Mouse (Mus musculus) kidney, adult 18-20 months (tissue): Measurements from ENCODE around the gene Rab42.

Source experiments
- DNase-seq: peaks from one replicate; pipeline ENCODE4 v3.0.0; 2021

Rab42 gene

DNA sequence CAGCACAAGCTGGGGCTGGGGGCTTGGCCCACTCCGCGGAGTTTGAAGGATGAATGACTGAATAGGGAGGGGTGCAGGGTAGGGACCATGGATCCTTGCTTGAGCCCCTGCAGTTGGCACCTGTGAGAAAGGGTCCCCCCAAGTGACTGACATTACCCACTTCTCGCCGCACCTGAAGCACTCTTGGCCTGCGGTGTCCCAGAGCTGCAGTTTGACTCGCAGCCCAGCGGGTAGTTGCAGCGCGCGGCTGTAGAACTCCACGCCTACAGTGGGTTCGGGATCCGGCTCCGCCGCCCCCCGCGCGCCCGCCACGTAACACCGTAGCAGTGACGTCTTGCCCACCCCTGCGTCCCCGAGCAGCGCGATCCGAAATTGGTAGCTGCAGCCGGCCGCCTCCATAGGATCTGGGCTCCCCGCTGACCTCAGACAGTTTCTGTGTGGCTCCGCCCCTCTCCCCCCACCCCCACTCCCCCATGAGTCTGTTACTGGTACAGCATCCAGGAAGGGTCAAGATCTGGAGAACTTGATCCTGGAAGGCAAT lies at the start of gene Rab42:
Gene Rab42, minus strand, starts transcription at position 447 of the 541 bp plus-strand sequence.
- peak; percentile 50 for DNase-seq

DNA sequence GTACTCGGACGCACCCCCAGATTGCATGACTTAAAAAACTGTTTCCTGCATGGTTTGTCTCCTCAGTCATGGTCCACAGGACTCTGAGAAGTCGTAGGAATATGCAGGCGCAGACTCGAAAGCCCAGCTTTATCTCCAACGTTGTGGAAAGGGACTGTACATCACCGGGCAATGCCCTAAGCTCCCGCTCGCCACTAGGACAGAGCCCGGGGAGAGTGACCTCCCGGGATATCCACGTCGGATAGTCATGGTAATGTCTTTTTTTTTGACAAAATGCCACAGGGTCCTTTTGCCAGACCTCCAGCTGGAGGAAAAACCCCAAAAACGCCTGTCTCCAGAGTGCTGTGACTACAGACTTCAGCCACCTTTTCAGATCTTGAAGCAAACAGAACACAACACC lies 49.6 kb upstream of the Rab42 start:
- peak; percentile 40 for DNase-seq

DNA sequence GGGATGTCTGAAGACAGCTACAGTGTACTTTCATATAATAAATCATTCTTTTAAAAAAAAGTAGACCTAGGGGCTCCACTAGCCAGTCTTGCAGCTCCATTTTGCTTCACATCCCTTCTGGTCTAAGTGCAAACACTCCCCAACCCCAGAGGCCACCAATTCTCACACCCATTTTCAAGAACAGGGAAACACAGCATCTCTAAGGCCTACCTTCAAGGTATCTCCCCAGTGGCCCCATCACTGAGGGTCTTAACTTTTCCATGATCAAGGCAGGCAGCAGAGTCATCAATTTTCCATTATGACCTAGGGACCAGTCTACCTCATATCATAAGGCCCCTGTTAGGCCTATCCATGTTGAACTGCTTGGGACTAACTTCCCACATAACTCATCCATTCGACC lies 48.2 kb upstream of the Rab42 start:
- DNase-seq = no peak

DNA sequence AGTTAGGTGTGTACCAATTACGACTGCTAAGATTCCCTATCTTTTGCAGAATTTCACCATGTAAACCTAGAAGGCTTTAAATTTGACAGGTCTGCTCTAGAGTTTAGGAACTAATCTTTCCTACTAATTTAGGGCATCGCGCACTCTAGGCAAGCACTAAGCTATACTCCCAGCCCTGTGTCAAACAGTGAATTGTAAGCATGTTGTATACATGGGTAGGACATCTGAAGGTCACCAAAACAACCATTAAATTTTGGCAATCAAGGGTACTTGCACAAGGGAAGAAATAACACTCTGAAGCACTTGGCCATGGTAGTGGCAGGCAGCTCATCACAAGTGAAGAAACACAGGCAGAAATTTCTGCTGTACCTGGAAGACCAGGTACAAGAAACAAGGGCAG lies 47.7 kb upstream of the Rab42 start:
- no peak for DNase-seq

DNA sequence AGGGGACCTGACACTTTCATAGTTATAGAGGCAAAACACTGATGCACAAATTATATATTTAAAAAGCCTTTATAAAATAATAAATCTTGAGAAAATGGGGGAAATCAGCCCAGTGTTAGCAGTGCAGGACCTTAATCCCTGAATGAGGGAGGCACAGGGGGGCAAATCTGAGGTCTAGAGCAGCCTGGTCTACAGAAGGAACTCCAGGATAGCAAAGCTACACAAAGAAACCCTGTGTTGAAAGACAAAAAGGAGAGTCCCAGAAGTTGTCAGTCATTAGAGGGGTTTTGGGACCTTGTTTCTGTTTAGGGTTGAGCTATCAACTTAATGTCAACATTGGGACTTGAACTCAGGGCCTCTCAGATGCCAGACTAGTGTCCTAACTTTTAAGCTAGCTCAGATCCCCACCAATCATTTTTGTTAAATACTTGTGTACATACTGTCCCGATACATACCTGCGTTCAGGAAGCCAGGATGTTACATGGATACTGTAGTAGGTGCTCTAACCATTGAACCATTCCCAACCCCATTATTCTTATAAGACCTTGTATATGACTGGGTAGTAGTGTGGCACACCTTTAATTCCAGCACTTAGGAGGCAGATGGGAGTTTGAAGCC lies 47.0 kb upstream of the Rab42 start:
- DNase-seq = no peak

DNA sequence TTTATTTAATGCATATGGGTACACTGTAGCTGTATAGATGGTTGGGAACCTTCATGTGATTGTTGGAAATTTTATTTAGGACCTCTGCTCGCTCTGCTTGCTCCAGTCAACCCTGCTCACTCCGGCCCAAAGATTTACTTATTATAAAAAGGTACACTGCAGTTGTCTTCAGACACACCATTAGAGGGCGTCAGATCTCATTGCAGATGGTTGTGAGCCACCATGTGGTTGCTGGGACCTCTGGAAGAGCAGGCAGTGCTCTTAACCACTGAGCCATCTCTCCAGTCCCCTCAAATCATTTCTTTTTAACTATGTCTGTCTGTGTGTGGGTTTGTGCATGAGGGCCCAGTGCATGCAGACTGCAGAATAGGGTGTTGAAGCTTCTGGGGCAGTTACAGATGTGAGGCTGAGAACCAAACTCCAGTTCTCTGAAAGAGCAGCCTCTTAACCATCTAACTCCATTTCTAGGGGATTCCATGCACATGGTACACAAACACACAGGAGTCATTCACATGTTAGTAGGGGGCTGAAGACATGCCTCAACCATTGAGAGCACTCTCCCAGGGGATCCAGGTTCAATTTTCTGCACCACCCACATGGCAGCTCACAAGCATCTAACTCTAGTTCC lies 46.4 kb upstream of the Rab42 start:
- DNase-seq = no peak

DNA sequence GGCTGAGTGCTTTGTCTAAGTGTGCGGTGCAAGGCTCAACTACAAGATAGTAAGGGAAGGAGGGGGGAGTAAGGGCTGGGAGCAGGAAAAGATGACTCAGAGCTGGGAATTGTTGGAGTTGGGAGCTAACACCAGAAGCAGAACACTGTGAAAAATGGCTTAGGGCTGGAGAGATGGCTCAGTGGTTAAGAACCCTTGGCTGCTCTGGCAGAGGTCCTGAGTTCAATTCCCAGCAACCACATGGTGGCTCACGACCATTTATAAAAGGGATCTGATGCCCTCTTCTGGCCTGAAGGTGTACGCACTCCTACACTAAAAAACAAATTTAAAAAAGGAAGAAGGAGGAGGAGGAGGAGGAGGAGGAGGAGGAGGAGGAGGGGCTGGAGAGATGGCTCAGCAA lies 43.5 kb upstream of the Rab42 start:
- DNase-seq = no peak

DNA sequence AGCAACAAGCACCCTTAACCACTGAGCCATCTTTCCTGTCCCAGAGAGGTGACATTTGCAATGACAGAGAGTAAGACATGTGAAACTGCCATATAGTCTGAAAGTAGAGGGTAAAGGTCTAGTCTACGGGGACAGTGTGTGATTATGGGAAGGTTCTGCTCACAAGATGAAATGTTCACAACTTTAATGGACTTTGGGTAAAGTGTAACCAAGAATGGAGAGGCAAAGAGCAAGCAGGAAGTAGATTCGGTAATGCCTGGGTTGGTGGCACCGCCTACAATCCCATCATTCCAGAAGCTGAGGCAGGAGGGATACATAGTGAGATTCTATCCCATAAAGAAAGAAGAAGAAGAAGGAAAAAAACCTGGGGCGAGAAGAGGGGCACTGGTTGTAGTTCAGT lies 43.1 kb upstream of the Rab42 start:
- peak; percentile 31 for DNase-seq

DNA sequence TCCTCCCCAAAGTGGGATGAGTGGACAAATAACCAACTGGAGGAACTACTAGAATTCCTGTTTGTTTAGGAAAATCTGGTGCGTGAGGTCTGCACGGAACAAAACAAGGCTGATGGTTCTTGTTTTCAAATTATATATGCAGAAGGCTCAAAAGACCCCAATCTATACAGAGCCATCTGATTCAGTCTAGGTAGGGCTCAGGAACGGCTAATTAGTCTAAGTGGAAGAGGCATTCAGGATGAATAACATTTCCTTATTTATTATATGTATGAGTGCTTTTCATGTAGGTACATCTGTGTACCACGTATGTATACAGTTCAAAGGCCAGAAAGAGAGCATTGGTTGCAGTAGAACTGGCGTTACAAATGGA lies 42.6 kb upstream of the Rab42 start:
- peak; percentile 15 for DNase-seq

DNA sequence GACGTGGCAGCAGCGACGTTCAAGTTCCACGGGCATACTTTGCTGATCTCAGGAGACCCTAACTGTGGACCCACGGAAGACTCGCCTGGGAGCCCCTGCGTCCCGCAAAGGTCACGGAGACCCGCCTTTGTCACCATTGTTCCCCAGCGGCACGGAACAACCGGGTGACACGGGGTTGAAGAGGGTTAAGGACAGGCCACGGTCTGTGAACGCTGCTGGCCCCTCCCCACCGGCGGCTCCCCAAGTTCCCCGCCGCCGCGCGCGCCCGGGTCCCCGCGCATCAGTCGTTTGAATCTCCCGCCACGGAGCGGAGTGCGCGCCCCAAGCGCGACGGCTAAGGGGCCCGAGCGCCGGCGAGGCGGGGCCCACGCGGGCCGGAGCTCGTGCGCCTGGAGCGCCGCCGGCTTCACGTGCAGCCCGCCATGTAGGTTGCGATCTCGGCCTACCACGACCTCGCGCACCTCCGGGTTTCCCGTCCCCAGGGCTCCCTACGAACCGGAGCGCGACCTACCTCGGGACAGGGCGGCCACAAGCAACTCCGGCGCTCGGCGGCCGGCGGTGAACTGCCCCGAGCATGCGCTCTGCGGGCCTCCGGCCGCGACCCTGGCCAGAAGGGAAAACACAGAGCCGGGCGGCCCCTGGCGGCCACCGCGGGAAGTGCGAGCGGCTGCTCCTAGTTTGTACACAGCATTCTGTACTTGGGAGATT lies 42.1 kb upstream of the Rab42 start:
- DNase-seq = peak; percentile 99

DNA sequence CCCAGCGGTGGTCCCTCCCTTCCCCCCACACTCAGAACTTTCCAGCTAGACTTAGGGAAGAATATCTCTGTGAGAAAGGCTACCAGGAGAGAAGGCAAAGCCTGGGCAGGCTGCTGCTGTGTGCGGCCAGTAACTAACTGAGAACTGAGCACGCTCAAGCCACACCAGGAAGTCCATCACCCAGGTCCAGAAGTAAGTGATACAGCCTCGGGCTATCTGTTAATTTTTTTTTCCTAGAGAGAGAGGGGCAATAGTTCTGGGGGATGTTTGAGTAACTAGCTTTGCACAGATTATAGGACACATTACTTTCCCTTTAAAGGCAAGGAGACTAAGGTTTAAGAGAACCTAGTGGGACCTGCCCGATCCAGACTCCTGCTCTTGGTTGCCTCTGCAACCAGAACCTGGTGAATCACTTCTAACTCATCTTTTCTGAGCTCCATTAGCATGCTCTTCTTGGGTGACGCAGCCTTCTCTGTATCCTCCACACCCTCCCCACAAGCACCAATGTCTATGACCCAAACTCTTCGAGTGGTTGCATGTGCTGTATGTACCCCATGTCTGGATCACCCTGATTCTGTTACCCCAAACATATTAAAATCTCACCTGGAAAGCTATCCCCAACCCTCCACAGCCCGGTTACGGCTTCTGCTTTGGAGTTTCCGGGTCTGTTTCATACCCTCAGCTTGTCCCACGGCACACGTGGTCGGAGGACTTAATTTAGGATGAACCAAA lies 41.4 kb upstream of the Rab42 start:
- no peak for DNase-seq

DNA sequence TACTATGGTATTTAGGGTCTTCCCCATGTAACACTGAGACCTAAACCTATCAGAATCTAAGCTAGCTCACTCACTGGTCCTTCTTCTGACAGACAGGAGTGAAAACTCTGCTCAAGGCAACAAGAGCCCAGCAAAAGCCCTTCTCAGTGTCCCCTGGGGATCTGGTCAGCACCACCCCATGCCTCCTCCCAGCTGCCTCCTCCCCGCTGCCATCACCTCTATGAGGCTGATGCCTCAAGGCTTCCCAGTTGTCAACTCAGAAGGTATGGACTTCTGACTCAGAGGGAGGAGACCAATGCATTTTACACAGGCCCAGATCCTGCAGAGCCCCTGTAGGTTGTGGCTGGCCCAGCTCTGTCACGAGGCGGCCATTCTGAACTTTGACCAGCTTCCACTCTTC lies 38.3 kb upstream of the Rab42 start:
- no peak for DNase-seq

DNA sequence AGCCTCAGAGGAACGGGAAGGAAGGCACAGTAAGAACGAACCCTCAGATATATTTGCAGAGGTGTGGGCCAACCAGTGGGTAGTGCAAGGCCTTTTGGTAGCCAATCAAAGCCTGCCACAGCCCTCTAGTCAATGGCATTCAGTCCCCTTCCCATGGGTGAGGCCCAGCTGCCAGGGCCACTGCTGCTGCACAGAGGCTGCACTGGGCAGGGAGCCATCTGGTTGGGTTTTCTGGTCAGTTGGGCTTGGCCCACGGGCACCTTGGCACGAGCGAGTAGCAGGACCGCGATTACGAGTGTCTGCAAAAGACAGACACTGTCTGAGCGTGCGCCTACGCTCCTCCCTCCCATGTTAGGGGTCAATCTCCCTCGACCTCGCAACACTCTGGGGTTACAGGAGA lies 35.8 kb upstream of the Rab42 start:
- peak; percentile 76 for DNase-seq

DNA sequence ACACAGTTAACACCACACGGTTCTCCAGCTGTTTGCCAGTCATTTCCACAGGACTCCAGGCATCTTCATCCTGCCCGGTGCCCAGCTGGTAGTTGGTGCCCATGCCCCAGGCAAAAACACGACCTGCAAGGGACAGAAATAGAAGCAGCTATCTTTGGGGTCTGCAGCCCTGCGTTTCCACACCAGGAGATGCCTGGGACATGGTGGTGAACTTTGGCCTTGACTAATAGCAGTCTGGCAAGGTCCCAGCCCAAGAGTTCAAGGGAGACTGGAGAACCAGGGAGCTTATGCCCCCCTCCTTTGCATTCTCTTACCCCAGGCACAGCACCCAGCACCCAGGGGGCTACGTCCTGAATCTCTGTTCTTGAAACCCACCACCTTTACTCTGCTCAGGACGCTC lies 29.7 kb upstream of the Rab42 start:
- DNase-seq = peak; percentile 48

DNA sequence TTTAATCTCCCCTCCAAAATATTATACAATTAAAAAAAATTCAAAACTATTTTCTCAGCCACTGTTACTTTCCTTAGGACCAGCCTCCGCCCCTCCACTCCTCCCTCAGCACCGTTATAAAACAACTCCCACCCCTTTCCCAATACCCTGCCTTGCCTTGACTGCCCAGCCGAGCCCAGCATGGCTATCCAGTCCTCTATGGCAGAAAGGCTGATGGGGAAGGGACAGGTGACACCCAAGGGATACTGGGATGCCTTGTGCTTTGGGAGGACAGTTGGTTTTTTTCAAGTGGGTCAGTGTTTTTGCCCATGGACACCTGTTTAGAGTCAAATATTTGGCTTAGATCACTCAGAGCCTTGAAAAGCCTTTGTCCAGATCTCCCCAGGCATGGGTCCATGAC lies 28.8 kb upstream of the Rab42 start:
- DNase-seq = no peak

DNA sequence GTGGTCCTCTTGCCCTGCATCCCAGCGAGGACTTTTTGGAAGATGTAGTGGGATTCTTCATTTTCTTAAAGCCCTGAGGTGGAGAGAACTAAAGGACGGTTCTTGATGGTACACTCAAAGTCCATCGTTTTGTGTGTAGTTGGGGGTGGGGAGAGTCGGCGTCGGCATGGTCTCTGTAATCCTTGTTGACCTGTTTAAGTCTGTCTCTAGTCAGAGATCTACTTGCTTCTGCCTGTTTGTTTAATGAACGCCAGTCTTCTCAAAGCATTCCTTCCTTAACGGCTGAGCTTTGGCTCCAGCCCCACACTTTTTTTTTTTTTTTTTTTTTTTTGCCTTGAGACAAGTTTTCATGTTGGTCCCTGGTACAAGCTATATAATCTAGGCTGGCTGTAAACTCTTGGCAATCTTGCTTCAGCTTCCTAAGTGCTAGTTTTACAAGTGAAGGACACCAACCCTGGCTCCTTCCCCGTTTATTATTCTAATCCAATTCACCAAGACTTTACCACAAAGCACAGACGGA lies 26.7 kb upstream of the Rab42 start:
- no peak for DNase-seq

DNA sequence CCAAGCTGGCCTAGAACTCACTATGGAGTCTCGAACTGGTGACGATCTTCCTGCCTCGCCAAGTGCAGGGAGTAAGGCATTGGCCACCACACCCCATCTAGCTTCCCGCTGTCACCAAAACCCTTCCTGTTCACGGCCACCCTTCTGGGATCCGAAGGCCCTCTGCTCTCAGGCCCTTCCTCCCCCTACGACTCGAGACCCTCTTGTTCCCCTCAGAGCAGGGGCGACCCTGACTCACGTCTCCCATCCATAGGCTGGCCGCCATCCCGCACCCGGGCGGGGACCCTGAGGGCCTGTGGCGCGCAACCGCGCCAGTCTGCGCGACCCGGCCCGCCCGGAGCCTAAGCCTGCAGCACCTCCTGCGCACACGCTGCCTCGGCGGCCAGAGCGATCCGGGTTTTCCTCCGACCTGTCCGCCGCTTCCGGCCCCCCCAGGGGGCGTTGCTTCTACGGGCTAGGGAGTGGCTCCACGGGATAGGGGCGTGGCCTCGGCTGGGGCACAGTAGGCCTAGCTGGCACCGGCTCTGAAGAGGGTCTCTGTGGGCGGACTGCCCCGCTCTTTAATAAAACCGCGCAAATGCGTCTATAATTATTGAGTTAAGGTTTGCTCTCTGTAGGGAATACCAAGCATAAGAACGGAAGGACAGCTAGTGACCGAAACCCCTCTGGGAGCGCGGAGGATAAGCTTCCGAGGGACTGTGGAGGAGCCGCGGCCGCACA lies 26.1 kb upstream of the Rab42 start, which contains the start of gene Trnau1ap:
Gene Trnau1ap, minus strand, starts transcription at position 424 of the 720 bp plus-strand sequence.
- peak; percentile 93 for DNase-seq

DNA sequence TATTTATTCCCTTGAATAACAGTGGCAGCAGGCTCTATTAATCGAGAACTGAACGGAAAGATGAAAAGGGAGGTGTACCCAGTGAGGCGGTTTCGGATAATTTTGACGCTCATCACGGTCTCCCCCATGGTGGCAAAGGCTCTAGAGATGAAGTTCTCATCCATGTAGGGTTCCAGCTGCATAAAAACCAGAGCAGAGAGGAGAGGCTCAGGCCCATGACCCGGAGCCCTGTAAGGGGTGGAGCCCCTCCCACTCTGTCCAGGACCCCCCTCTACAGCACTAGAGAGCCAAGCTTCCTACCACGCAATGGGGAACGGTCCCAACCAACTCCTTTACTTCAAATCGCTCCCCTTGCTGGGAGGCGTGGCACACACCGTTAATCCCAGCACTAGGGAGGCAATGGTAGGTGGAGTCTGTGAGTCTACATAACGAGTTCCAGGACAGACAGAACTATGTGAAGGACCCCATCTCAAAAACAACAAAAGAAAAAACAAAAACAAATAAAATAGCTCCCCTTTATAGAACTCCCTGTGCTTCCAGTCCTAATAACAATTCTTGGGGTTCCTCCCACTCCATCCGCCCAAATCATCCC lies 25.3 kb upstream of the Rab42 start:
- no peak for DNase-seq

DNA sequence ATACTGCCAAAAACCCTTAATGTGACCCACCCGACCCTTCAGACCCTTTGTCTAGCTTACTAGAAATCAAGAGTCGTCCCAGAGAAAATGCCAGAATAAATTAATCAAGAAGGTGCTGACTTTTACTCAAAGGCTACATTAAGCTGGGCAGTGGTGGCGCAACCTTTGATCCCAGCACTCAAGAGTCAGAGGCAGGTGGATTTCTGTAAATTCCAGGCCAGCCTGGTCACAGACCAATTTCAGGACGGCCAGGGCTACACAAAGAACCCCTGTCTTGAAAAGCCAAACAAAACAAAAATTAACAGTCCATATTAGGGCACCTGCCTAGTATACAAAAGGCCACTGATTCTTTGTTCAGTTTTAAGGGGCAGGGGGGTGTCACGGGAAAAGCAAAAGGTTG lies 23.3 kb upstream of the Rab42 start:
- no peak for DNase-seq

DNA sequence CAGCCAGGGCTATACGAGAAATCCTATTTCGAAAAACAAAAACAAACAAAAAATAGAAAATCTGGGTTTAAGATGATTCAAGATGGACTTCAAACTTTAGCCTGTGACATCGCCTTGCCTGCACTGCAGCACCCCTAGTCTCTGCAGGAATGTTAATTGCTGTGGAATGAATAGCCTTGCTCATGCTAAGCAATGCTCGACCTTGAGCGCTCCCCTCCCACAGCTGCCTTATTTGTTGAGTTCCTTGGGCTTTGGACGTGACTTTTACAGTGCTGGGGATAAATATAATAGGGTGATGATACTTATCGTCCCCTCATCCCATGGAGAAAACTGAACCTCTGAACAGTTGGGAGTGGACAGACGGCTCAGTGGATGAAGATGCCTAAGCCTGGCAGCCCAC lies 12.5 kb upstream of the Rab42 start:
- no peak for DNase-seq

DNA sequence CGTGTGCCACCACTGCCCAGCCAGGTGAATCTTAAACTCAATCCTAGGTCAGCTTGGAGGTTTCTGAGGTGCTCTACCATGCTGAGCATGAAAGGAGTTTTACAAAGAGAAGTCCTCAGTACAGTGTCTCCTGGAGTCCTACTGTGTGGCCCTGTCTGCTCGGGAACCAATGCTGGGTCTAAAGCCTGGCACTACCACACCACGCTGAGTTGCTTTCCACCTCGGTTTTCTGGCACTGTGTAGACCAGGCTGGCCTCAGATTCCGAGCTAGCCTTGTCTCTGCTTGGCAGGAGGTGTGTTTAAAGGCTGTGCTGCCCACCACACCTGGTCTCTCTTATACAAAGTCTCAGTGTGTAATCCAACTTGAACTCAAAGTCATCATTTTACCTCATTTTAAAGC lies 9.4 kb upstream of the Rab42 start:
- no peak for DNase-seq

DNA sequence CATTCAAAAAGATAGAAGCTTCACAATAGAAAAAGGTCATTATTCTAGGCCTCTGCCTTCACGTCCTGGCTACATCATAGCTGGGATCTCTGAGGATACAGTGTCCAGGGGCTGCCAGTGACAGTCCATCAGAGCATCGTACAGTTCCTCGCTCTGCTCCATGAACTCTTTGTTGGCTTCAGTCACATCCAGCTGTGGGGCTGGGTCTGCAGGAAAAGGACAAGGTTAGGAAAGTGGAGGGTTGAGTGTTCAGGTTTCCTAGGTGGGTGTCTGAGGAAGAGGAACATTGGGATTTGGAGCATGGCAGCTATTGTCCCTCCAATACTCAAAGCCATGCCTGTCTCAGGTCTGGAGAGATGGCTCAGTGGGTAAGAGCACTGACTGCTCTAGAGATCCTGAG lies 8.6 kb upstream of the Rab42 start:
- DNase-seq = no peak
